Mouse (Mus musculus): ENCODE data around the gene Scube3. TPM values are rescaled to one million over a fixed set of nuclear protein-coding genes. Genes with fewer than 3 reads are reported as not detected.
A peak's percentile ranks its signal among the peaks of the same experiment; 100 is the strongest.

Gene Scube3
- polyA plus RNA-seq, 1 experiment from 2014 or later, result 6.9 TPM

GRCm38 (mm10) chr17:28107275-28107674, 34.7 kb upstream of the Scube3 start:
- Histone ChIP-seq H3K4me3 (replicated peaks) (no peak overlapping the region), H3K9me3 (replicated peaks) (no peaks in the 10 kb centered on the region), H3K27ac (replicated peaks) (no peak overlapping the region), H3K9ac (no peak overlapping the region), H3K36me3 (no peaks in the 10 kb centered on the region), H3K4me2 (replicated peaks) (no peak overlapping the region), H3K4me1 (no peaks in the 10 kb centered on the region), H3K27me3 (no peaks in the 10 kb centered on the region)
- no peak for ATAC-seq (ENCODE audit: insufficient number of reproducible peaks, low FRiP score, low TSS enrichment, low read depth)
- 21% methylated on average over 14 of the region's 14 CpGs for WGBS

GRCm38 (mm10) chr17:28112266-28112665, 29.7 kb upstream of the Scube3 start:
- no peaks in the 10 kb centered on the region for H3K27me3 ChIP-seq
- H3K27ac ChIP-seq (replicated peaks), result no peak overlapping the region
- WGBS, result 87% methylated on average over 8 of the region's 8 CpGs
- no peak for ATAC-seq (ENCODE audit: insufficient number of reproducible peaks, low FRiP score, low TSS enrichment, low read depth)
- peaks cover 13% of the 10 kb centered on the region; the same call in 1 of the 2 replicates for H3K4me1 ChIP-seq
- H3K9ac ChIP-seq, result no peak overlapping the region
- H3K9me3 ChIP-seq (replicated peaks), result no peaks in the 10 kb centered on the region
- H3K4me3 ChIP-seq (replicated peaks), result no peak overlapping the region
- no peaks in the 10 kb centered on the region for H3K36me3 ChIP-seq
- H3K4me2 ChIP-seq (replicated peaks), result no peak overlapping the region

- no peaks in the 10 kb centered on the region for H3K27me3 ChIP-seq
- ATAC-seq (ENCODE audit: insufficient number of reproducible peaks, low FRiP score, low TSS enrichment, low read depth), result no peak
- peaks cover 13% of the 10 kb centered on the region; the same call in 1 of the 2 replicates for H3K4me1 ChIP-seq
- H3K36me3 ChIP-seq, result no peaks in the 10 kb centered on the region
- H3K27ac ChIP-seq (replicated peaks), result no peak overlapping the region
- H3K9ac ChIP-seq, result no peak overlapping the region
- no peaks in the 10 kb centered on the region for H3K9me3 ChIP-seq (replicated peaks)
- no peak overlapping the region for H3K4me3 ChIP-seq (replicated peaks)
- no peak overlapping the region for H3K4me2 ChIP-seq (replicated peaks)
- 82% methylated on average over 9 of the region's 9 CpGs for WGBS
Observed at GRCm38 (mm10) chr17:28116335-28116734, 25.6 kb upstream of the Scube3 start.

- Histone ChIP-seq H3K4me1 (peaks cover 13% of the 10 kb centered on the region; the same call in 1 of the 2 replicates), H3K4me2 (replicated peaks) (no peak overlapping the region), H3K9ac (no peak overlapping the region), H3K27ac (replicated peaks) (no peak overlapping the region), H3K36me3 (no peaks in the 10 kb centered on the region), H3K27me3 (no peaks in the 10 kb centered on the region), H3K4me3 (replicated peaks) (no peak overlapping the region), H3K9me3 (replicated peaks) (no peaks in the 10 kb centered on the region)
- 47% methylated on average over 19 of the region's 19 CpGs for WGBS
- no peak; the same call in 1 of the 2 replicates for ATAC-seq (ENCODE audit: insufficient number of reproducible peaks, low FRiP score, low TSS enrichment, low read depth)
Observed at GRCm38 (mm10) chr17:28117451-28118209, 24.3 kb upstream of the Scube3 start.

DNA sequence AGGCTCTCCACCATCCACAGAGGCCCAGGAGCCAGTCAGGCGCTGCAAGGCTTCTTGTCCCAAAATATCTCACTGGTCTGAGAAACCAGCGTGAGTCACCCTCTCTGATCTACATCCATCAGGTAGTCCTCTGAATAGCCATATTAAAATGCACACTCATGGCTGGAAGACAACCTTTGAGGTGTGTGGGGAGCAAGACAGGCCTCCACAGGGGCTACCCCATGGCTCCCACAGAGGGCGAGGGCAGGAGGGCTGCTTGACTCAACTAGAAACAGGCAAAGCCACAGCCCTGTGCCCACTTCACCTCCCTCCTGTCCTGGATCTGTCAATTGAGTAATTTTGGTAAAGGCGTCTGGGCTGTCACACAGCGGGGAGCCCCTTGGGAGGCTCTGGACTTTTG, 21.5 kb upstream of the Scube3 start:
- Histone ChIP-seq H3K9me3 (replicated peaks) (no peaks in the 10 kb centered on the region), H3K27me3 (no peaks in the 10 kb centered on the region), H3K4me1 (peaks cover 19% of the 10 kb centered on the region), H3K4me3 (replicated peaks) (no peak overlapping the region), H3K36me3 (no peaks in the 10 kb centered on the region), H3K27ac (replicated peaks) (no peak overlapping the region), H3K9ac (no peak overlapping the region), H3K4me2 (replicated peaks) (no peak overlapping the region)
- 79% methylated on average over 5 of the region's 5 CpGs for WGBS
- no peak for ATAC-seq (ENCODE audit: insufficient number of reproducible peaks, low FRiP score, low TSS enrichment, low read depth)

DNA sequence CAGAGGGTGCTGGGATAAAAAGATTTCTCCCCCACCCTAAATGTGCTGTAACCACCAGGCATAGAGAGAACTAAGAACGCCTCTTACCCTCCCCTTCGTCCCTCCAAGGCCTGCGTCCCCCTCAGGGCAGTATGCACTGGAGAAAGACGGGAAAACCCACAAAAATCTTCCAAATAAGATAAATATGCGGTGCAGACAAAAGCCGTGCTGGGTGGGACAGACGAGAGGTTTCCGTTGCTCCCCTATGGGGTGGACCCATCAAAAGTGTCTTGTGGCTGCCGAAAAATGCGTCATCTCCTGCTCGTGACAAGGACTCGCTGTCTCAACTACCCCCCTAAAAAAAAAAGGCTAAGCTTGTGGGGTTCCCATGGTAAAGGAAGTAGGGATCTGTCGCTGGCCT, 19.0 kb upstream of the Scube3 start:
- Histone ChIP-seq H3K9ac (no peak overlapping the region), H3K27me3 (no peaks in the 10 kb centered on the region), H3K36me3 (no peaks in the 10 kb centered on the region), H3K9me3 (replicated peaks) (no peaks in the 10 kb centered on the region), H3K27ac (replicated peaks) (peak overlapping the region; percentile 60), H3K4me2 (replicated peaks) (0 out of 2 replicates have a peak overlapping the region, but pooled peaks have one; percentile 3), H3K4me3 (replicated peaks) (no peak overlapping the region), H3K4me1 (peaks cover 19% of the 10 kb centered on the region)
- WGBS, result 16% methylated on average over 13 of the region's 13 CpGs
- peak; percentile 51; the same call in 1 of the 2 replicates for ATAC-seq (ENCODE audit: insufficient number of reproducible peaks, low FRiP score, low TSS enrichment, low read depth)

DNA sequence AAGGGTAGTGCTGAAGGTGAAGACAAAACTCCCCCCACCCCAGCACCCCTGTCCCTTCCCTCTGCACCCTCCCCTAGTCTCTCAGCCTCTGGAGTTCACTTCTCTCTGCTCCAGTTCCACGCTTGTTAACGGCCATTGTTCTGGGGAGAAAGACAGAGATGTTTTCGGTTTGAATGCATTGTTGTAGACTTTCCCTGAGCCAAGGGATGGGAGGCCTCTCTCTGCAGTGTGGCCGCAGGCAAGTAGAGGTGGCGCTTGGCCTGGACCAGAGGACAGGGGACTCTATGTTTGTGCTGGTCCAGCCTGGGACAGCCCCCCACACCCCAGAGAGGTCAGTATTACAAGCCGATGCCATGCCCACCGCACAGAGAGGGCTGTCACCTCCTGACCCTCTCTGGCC, 18.3 kb upstream of the Scube3 start:
- peak; percentile 31; the same call in 1 of the 2 replicates for ATAC-seq (ENCODE audit: insufficient number of reproducible peaks, low FRiP score, low TSS enrichment, low read depth)
- Histone ChIP-seq H3K4me2 (replicated peaks) (peak overlapping the region; percentile 3; the same call in 1 of the 2 replicates), H3K27me3 (no peaks in the 10 kb centered on the region), H3K9me3 (replicated peaks) (no peaks in the 10 kb centered on the region), H3K9ac (no peak overlapping the region), H3K27ac (replicated peaks) (peak overlapping the region; percentile 60), H3K4me3 (replicated peaks) (no peak overlapping the region), H3K4me1 (peaks cover 19% of the 10 kb centered on the region), H3K36me3 (no peaks in the 10 kb centered on the region)
- 32% methylated on average over 7 of the region's 7 CpGs for WGBS

GRCm38 (mm10) chr17:28124368-28124767, 17.6 kb upstream of the Scube3 start:
- H3K4me3 ChIP-seq (replicated peaks), result no peak overlapping the region
- H3K36me3 ChIP-seq, result no peaks in the 10 kb centered on the region
- H3K27ac ChIP-seq (replicated peaks), result peak overlapping the region; percentile 60
- no peaks in the 10 kb centered on the region for H3K9me3 ChIP-seq (replicated peaks)
- 39% methylated on average over 8 of the region's 8 CpGs for WGBS
- H3K9ac ChIP-seq, result no peak overlapping the region
- no peak overlapping the region for H3K4me2 ChIP-seq (replicated peaks)
- ATAC-seq (ENCODE audit: insufficient number of reproducible peaks, low FRiP score, low TSS enrichment, low read depth), result no peak
- peaks cover 19% of the 10 kb centered on the region for H3K4me1 ChIP-seq
- H3K27me3 ChIP-seq, result no peaks in the 10 kb centered on the region

- H3K9me3 ChIP-seq (replicated peaks), result no peaks in the 10 kb centered on the region
- H3K36me3 ChIP-seq, result no peaks in the 10 kb centered on the region
- 86% methylated on average over 5 of the region's 5 CpGs for WGBS
- H3K9ac ChIP-seq, result no peak overlapping the region
- no peaks in the 10 kb centered on the region for H3K27me3 ChIP-seq
- H3K4me2 ChIP-seq (replicated peaks), result no peak overlapping the region
- ATAC-seq (ENCODE audit: insufficient number of reproducible peaks, low FRiP score, low TSS enrichment, low read depth), result no peak
- no peak overlapping the region for H3K4me3 ChIP-seq (replicated peaks)
- peaks cover 4% of the 10 kb centered on the region; the same call in 1 of the 2 replicates for H3K4me1 ChIP-seq
- H3K27ac ChIP-seq (replicated peaks), result no peak overlapping the region
Observed at GRCm38 (mm10) chr17:28129796-28130195, 12.1 kb upstream of the Scube3 start.

DNA sequence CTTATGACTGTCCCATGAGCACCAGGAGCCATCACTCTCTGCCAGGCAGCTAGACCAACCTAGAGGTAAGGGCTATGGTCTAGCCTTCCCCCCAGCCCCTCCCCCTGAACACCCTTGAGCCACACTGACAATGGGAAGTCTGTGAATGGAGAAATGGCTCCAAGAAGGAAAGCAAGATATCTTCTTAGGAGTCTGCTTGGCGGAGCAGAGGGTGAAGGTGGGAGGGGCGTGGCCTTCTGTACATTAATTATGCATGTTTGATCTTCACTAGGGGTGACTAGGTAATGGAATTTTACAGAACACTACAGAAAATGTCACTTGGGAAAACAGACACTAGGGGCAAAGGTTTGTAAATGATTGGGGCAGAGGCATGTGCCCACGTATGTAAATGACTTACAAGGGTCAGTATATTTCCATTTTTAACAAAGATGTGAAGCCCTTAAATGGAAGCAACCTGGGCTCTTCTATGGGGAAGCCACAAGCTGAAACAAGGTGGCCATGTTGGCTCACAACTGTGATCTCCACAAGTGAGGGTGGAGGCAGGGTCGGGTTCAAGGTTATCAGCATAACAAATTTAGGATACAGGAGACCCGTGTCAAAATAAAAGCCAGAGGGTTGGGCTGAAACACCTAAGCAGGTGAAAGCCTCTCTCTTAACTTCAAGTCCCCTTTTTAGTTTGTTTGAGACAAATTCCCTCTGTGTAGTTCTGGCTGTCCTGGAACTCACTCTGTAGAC, 11.4 kb upstream of the Scube3 start:
- Histone ChIP-seq H3K9me3 (replicated peaks) (no peaks in the 10 kb centered on the region), H3K4me2 (replicated peaks) (no peak overlapping the region), H3K36me3 (no peaks in the 10 kb centered on the region), H3K27ac (replicated peaks) (no peak overlapping the region), H3K27me3 (no peaks in the 10 kb centered on the region), H3K4me3 (replicated peaks) (no peak overlapping the region), H3K9ac (no peak overlapping the region), H3K4me1 (peaks cover 4% of the 10 kb centered on the region; the same call in 1 of the 2 replicates)
- 61% methylated on average over 5 of the region's 5 CpGs for WGBS
- ATAC-seq (ENCODE audit: insufficient number of reproducible peaks, low FRiP score, low TSS enrichment, low read depth), result no peak

GRCm38 (mm10) chr17:28131156-28131555, 10.8 kb upstream of the Scube3 start:
- H3K4me1 ChIP-seq, result peaks cover 4% of the 10 kb centered on the region; the same call in 1 of the 2 replicates
- H3K36me3 ChIP-seq, result no peaks in the 10 kb centered on the region
- no peak overlapping the region for H3K9ac ChIP-seq
- no peak for ATAC-seq (ENCODE audit: insufficient number of reproducible peaks, low FRiP score, low TSS enrichment, low read depth)
- no peaks in the 10 kb centered on the region for H3K9me3 ChIP-seq (replicated peaks)
- H3K27ac ChIP-seq (replicated peaks), result no peak overlapping the region
- no peak overlapping the region for H3K4me2 ChIP-seq (replicated peaks)
- no peaks in the 10 kb centered on the region for H3K27me3 ChIP-seq
- no peak overlapping the region for H3K4me3 ChIP-seq (replicated peaks)
